Mouse (Mus musculus) MEL (cell line): ENCODE measurements around the gene Olfr221. TPM values are rescaled to one million over a fixed set of nuclear protein-coding genes. Genes with fewer than 3 reads are reported as not detected.

Experiments used
- DNase-seq: peaks from one replicate; pipeline ENCODE4 v3.0.0; 2011; ENCODE audit warnings: low read depth, low spot score
- H3K27ac ChIP-seq: 2 replicates; pipeline ENCODE4 v1.5.1; 2012; ENCODE audit warnings: low read depth, mild to moderate bottlenecking, control low read depth, low read length, moderate library complexity; ENCODE audit not compliant: control insufficient read depth
- H3K27me3 ChIP-seq, 2 experiments: fragments of 150-350 bp in 1 of 2; sonication (generic) in 1 of 2; 2 replicates each; pipeline ENCODE4 v1.6.1; 2012; ENCODE audit warnings: low read length in 2 of 2, mild to moderate bottlenecking in 2 of 2, improper control_type of control experiment in 1 of 2, moderate library complexity in 1 of 2; ENCODE audit not compliant: insufficient read depth in 2 of 2, control insufficient read depth in 1 of 2
- H3K36me3 ChIP-seq, 2 experiments: 2 replicates each; pipeline ENCODE4 v1.6.1; 2012 to 2014; ENCODE audit warnings: low read length in 2 of 2, improper control_type of control experiment in 1 of 2, inconsistent platforms in 1 of 2, mild to moderate bottlenecking in 1 of 2; ENCODE audit not compliant: insufficient read depth in 2 of 2, control insufficient read depth in 1 of 2
- H3K4me1 ChIP-seq, 2 experiments: fragments of 150-350 bp in 1 of 2; sonication (generic) in 1 of 2; 2 replicates each; pipeline ENCODE4 v1.6.1; 2012; ENCODE audit warnings: low read length in 2 of 2, improper control_type of control experiment in 1 of 2, mild to moderate bottlenecking in 1 of 2; ENCODE audit not compliant: insufficient read depth in 2 of 2, control insufficient read depth in 1 of 2
- H3K4me3 ChIP-seq, 2 experiments: fragments of 150-350 bp in 1 of 2; sonication (generic) in 1 of 2; 2 replicates each; pipeline ENCODE4 v1.5.1; 2012; ENCODE audit warnings: low read depth in 2 of 2, low read length in 2 of 2, mild to moderate bottlenecking in 2 of 2, moderate library complexity in 2 of 2, control low read depth in 1 of 2, improper control_type of control experiment in 1 of 2; ENCODE audit not compliant: control insufficient read depth in 1 of 2, insufficient read depth in 1 of 2
- H3K79me2 ChIP-seq: 2 replicates; pipeline ENCODE4 v1.6.1; 2012; ENCODE audit warnings: mild to moderate bottlenecking, low read length, moderate library complexity; ENCODE audit not compliant: control insufficient read depth, poor library complexity, insufficient read depth
- H3K9ac ChIP-seq: 2 replicates; pipeline ENCODE4 v1.6.1; 2012; ENCODE audit warnings: low read depth, mild to moderate bottlenecking, control low read depth, low read length, moderate library complexity; ENCODE audit not compliant: control insufficient read depth, poor library complexity, severe bottlenecking
- H3K9me3 ChIP-seq: fragments of 150-350 bp; sonication (generic); replicated peaks from 2 replicates; pipeline ENCODE4 v1.6.1; 2012; ENCODE audit warnings: mild to moderate bottlenecking, low read length, improper control_type of control experiment, moderate library complexity; ENCODE audit not compliant: insufficient read depth
- BHLHE40 ChIP-seq: IDR thresholded peaks from 2 replicates; pipeline ENCODE4 v1.6.1; 2012; ENCODE audit warnings: low read depth, mild to moderate bottlenecking, inconsistent platforms, low read length, improper control_type of control experiment, borderline replicate concordance
- CHD1 ChIP-seq: IDR thresholded peaks from 2 replicates; pipeline ENCODE4 v1.6.1; 2012; ENCODE audit warnings: low read depth, mild to moderate bottlenecking, inconsistent platforms, low read length, improper control_type of control experiment
- CHD2 ChIP-seq: IDR thresholded peaks from 2 replicates; pipeline ENCODE4 v1.6.1; 2011; ENCODE audit warnings: low read length, improper control_type of control experiment
- CTCF ChIP-seq, 3 experiments: IDR thresholded peaks in 2 of 3; conservative IDR thresholded peaks in 1 of 3; 2 replicates each; pipeline ENCODE4 v1.5.1; 2011 to 2012; ENCODE audit warnings: low read length in 3 of 3, low read depth in 2 of 3, mild to moderate bottlenecking in 2 of 3, improper control_type of control experiment in 1 of 3, inconsistent platforms in 1 of 3, mixed read lengths in 1 of 3, moderate library complexity in 1 of 3; ENCODE audit not compliant: control insufficient read depth in 1 of 3, insufficient read depth in 1 of 3, poor library complexity in 1 of 3, severe bottlenecking in 1 of 3
- ELF1 ChIP-seq: IDR thresholded peaks from 2 replicates; pipeline ENCODE4 v1.6.1; 2014; ENCODE audit warnings: low read depth, mild to moderate bottlenecking, inconsistent platforms, low read length, improper control_type of control experiment, moderate library complexity
- ETS1 ChIP-seq: IDR thresholded peaks from 2 replicates; pipeline ENCODE4 v1.6.1; 2012; ENCODE audit warnings: low read depth, mild to moderate bottlenecking, inconsistent platforms, low read length, improper control_type of control experiment, moderate library complexity
- GATA1 ChIP-seq: IDR thresholded peaks from 2 replicates; pipeline ENCODE4 v1.6.1; 2011; ENCODE audit warnings: low read depth, low read length, improper control_type of control experiment
- HCFC1 ChIP-seq: IDR thresholded peaks from 2 replicates; pipeline ENCODE4 v1.6.1; 2012; ENCODE audit warnings: low read depth, mild to moderate bottlenecking, inconsistent platforms, low read length, improper control_type of control experiment, moderate library complexity
- JUND ChIP-seq: IDR thresholded peaks from 2 replicates; pipeline ENCODE4 v1.6.1; 2011; ENCODE audit warnings: low read depth, mild to moderate bottlenecking, improper control_type of control experiment, low read length
- MAFK ChIP-seq: IDR thresholded peaks from 2 replicates; pipeline ENCODE4 v1.6.1; 2011; ENCODE audit warnings: low read depth, mild to moderate bottlenecking, low read length, improper control_type of control experiment, borderline replicate concordance
- MXI1 ChIP-seq: IDR thresholded peaks from 2 replicates; pipeline ENCODE4 v1.6.1; 2011; ENCODE audit warnings: mild to moderate bottlenecking, low read depth, low read length, improper control_type of control experiment
- MYB ChIP-seq: IDR thresholded peaks from 2 replicates; pipeline ENCODE4 v1.6.1; 2011; ENCODE audit warnings: mild to moderate bottlenecking, low read depth, low read length, improper control_type of control experiment
- NELFE ChIP-seq: IDR thresholded peaks from 2 replicates; pipeline ENCODE4 v1.6.1; 2011; ENCODE audit warnings: low read depth, low read length, improper control_type of control experiment
- NRF1 ChIP-seq: IDR thresholded peaks from 2 replicates; pipeline ENCODE4 v1.6.1; 2014; ENCODE audit warnings: low read depth, mild to moderate bottlenecking, inconsistent platforms, low read length, improper control_type of control experiment, moderate library complexity; ENCODE audit not compliant: poor library complexity, insufficient read depth, severe bottlenecking
- POLR2AphosphoS5 ChIP-seq: IDR thresholded peaks from 2 replicates; pipeline ENCODE4 v1.6.1; 2012; ENCODE audit warnings: low read depth, borderline replicate concordance, mild to moderate bottlenecking, inconsistent platforms, low read length, moderate library complexity, mixed read lengths
- RAD21 ChIP-seq: IDR thresholded peaks from 2 replicates; pipeline ENCODE4 v1.6.1; 2011; ENCODE audit warnings: mild to moderate bottlenecking, low read depth, low read length, improper control_type of control experiment
- RCOR1 ChIP-seq: IDR thresholded peaks from 2 replicates; pipeline ENCODE4 v1.6.1; 2012; ENCODE audit warnings: low read depth, mild to moderate bottlenecking, inconsistent platforms, low read length, improper control_type of control experiment
- SIN3A ChIP-seq: IDR thresholded peaks from 2 replicates; pipeline ENCODE4 v1.6.1; 2012; ENCODE audit warnings: low read length, improper control_type of control experiment, inconsistent platforms
- USF1 ChIP-seq: IDR thresholded peaks from 2 replicates; pipeline ENCODE4 v1.6.1; 2014; ENCODE audit warnings: low read depth, mild to moderate bottlenecking, inconsistent platforms, low read length, improper control_type of control experiment, moderate library complexity
- USF2 ChIP-seq, 2 experiments: IDR thresholded peaks; 2 replicates each; pipeline ENCODE4 v1.6.1; 2011 to 2012; ENCODE audit warnings: improper control_type of control experiment in 2 of 2, low read length in 2 of 2, borderline replicate concordance in 1 of 2, inconsistent platforms in 1 of 2, low read depth in 1 of 2, mild to moderate bottlenecking in 1 of 2; ENCODE audit not compliant: insufficient read depth in 1 of 2
- ZC3H11A ChIP-seq: IDR thresholded peaks from 2 replicates; pipeline ENCODE4 v1.6.1; 2012; ENCODE audit warnings: low read depth, mild to moderate bottlenecking, inconsistent platforms, low read length, improper control_type of control experiment
- ZMIZ1 ChIP-seq: IDR thresholded peaks from 2 replicates; pipeline ENCODE4 v1.6.1; 2012; ENCODE audit warnings: low read depth, mild to moderate bottlenecking, inconsistent platforms, low read length, improper control_type of control experiment, moderate library complexity
- polyA plus RNA-seq, 2 experiments: library from polyadenylated mRNA; stranded (reverse) in 1 of 2; unstranded in 1 of 2; fragments of >175 nt in 1 of 2; fragments of >200 nt in 1 of 2; gene quantifications; 2 replicates each; pipeline versions ENCODE4 v1.2.1 to v1.2.4; 2012; ENCODE audit warnings: low replicate concordance in 2 of 2, low read depth in 1 of 2; ENCODE audit not compliant: insufficient read length in 2 of 2, insufficient read depth in 1 of 2, missing spikeins in 1 of 2
- total RNA-seq: library from RNA; depleted of rRNA; stranded (reverse); fragments of 300-350 nt; gene quantifications from 2 replicates; pipeline ENCODE4 v1.2.3, GENCODE M21; 2012

The Olfr221 gene
- total and polyA plus RNA-seq, 3 experiments, result not detected

GRCm38 (mm10) chr14:52014761-52015311 is 27.4 kb downstream of the Olfr221 start (continued):
- no peak for TF ChIP-seq ZC3H11A
- no peak for TF ChIP-seq MYB
- TF ChIP-seq CTCF (IDR thresholded peaks at IDR 0.05 in 2 of 3, conservative IDR thresholded peaks at IDR 0.05 in 1 of 3; ENCODE audit: control insufficient read depth in 1 of 3, insufficient read depth in 1 of 3, low read depth in 2 of 3, low read length in 3 of 3, poor library complexity in 1 of 3, severe bottlenecking in 1 of 3), result peak in 1 of 3 experiments; percentile 7; a peak in 1 of 6 replicates
- TF ChIP-seq POLR2AphosphoS5, result no peak
- TF ChIP-seq ELF1, result peak; percentile 80
- TF ChIP-seq RCOR1, result 0 out of 2 replicates have a peak, but pooled peaks have one; percentile 14
- no peak for TF ChIP-seq CHD2
- TF ChIP-seq NRF1, result no peak
- TF ChIP-seq MXI1, result no peak
- TF ChIP-seq MAFK, result no peak
- no peak for TF ChIP-seq USF1
- TF ChIP-seq BHLHE40, result no peak
- TF ChIP-seq RAD21, result no peak

GRCm38 (mm10) chr14:52014271-52014760 is 27.9 kb downstream of the Olfr221 start:
- peaks cover 0 to 26% of the 10 kb centered on the region in 2 experiments; a peak in 3 of 4 replicates for H3K4me1 ChIP-seq
- peaks cover 7% of the 10 kb centered on the region for H3K79me2 ChIP-seq
- H3K27me3 ChIP-seq, result no peaks in the 10 kb centered on the region
- H3K36me3 ChIP-seq, result peaks cover 0 to 11% of the 10 kb centered on the region in 2 experiments; a peak in 2 of 4 replicates
- H3K27ac ChIP-seq, result no peak overlapping the region
- H3K9ac ChIP-seq, result no peak overlapping the region; the same call in 1 of the 2 replicates
- H3K4me3 ChIP-seq, result peak overlapping the region in 1 of 2 experiments; percentile 40; a peak in 1 of 4 replicates
- no peaks in the 10 kb centered on the region for H3K9me3 ChIP-seq
- TF ChIP-seq ZC3H11A (no peak), ZMIZ1 (no peak), USF2 (IDR thresholded peaks at IDR 0.05; ENCODE audit: borderline replicate concordance in 1 of 2, insufficient read depth in 1 of 2, low read depth in 1 of 2, low read length in 2 of 2) (no peak), GATA1 (no peak), CHD1 (no peak), SIN3A (no peak), JUND (no peak), NELFE (no peak), ELF1 (no peak), HCFC1 (no peak), CTCF (IDR thresholded peaks at IDR 0.05 in 2 of 3, conservative IDR thresholded peaks at IDR 0.05 in 1 of 3; ENCODE audit: control insufficient read depth in 1 of 3, insufficient read depth in 1 of 3, low read depth in 2 of 3, low read length in 3 of 3, poor library complexity in 1 of 3, severe bottlenecking in 1 of 3) (no peak), RCOR1 (no peak), ETS1 (no peak)
- no peak for DNase-seq
